Mouse (Mus musculus) adrenal gland, adult 8-10 months (tissue): ENCODE measurements around the gene Aoc3. TPM values are rescaled to one million over a fixed set of nuclear protein-coding genes. Genes with fewer than 3 reads are reported as not detected.
"Not testable (repeated sequence)": the region's sequence is repeated elsewhere in the genome, so short reads cannot be mapped to it uniquely, and the experiment has no call there.

Source experiments
- DNase-seq: peaks from one replicate; pipeline ENCODE4 v3.0.0; 2022
- microRNA-seq, 2 experiments: library from miRNA; unstranded; fragments of <30 nt; microRNA quantifications; one replicate each; pipeline ENCODE4 v1.2.0; 2022
- total RNA-seq, 4 experiments: library from RNA; stranded (reverse); gene quantifications; 2 replicates each; pipeline ENCODE4 v1.2.4; 2022

Aoc3 gene
- total RNA-seq, 4 experiments from 2014 or later, result 22.9 to 107 (median 42.7) TPM

- DNase-seq, result not testable (repeated sequence)
These were observed 47.8 kb downstream of the Aoc3 start for GRCm38 (mm10) chr11:101378196-101378595.

- DNase-seq, result no peak
These were observed 48.5 kb downstream of the Aoc3 start for GRCm38 (mm10) chr11:101378926-101379325.

- no peak for DNase-seq
These were observed 51.4 kb downstream of the Aoc3 start for GRCm38 (mm10) chr11:101381817-101382216.

Small RNA genes lying within 50 kb of the gene (microRNA-seq; reads per million reads assigned to microRNA genes)
- gene Gm25593, result 0 reads per million in 2 experiments

Other genes starting within 250 kb of the Aoc3 start
- 100 to 1,000 TPM in 2 of 4 experiments, 10 to 100 TPM in 2; 70.8 to 104 (median 89.9) TPM for gene Coasy, start 248.0 kb upstream of the Aoc3 start, total RNA-seq
- gene Mlx, start 243.3 kb upstream of the Aoc3 start, total RNA-seq, result 10 to 100 TPM; 38.1 to 69.0 (median 47.6) TPM
- 1 to 10 TPM; 3.6 to 5.9 (median 4.2) TPM for gene Psmc3ip, start 235.2 kb upstream of the Aoc3 start, total RNA-seq
- 10 to 100 TPM; 48.0 to 56.4 (median 50.8) TPM for gene Retreg3, start 210.7 kb upstream of the Aoc3 start, total RNA-seq
- gene Tubg1, start 210.7 kb upstream of the Aoc3 start, total RNA-seq, result 10 to 100 TPM; 34.2 to 43.3 (median 36.8) TPM
- gene Tubg2, start 174.7 kb upstream of the Aoc3 start, total RNA-seq, result 10 to 100 TPM in 2 of 4 experiments, 1 to 10 TPM in 2; 6.1 to 11.1 (median 9.9) TPM
- gene Cntnap1, start 160.1 kb upstream of the Aoc3 start, total RNA-seq, result 1 to 10 TPM; 5.7 to 7.4 (median 6.4) TPM
- gene Plekhh3, start 159.3 kb upstream of the Aoc3 start, total RNA-seq, result 10 to 100 TPM; 26.9 to 44.3 (median 30.4) TPM
- gene Ccr10, start 155.2 kb upstream of the Aoc3 start, total RNA-seq, result under 1 TPM; 0.15 to 0.70 (median 0.36) TPM
- gene Ezh1, start 104.1 kb upstream of the Aoc3 start, total RNA-seq, result 10 to 100 TPM; 39.9 to 59.3 (median 47.7) TPM
- gene Ramp2, start 84.6 kb upstream of the Aoc3 start, total RNA-seq, result 10 to 100 TPM; 26.3 to 56.5 (median 40.7) TPM
- gene Vps25, start 76.9 kb upstream of the Aoc3 start, total RNA-seq, result 100 to 1,000 TPM; 109 to 120 (median 113) TPM
- gene Wnk4, start 70.0 kb upstream of the Aoc3 start, total RNA-seq, result 1 to 10 TPM; 2.8 to 6.7 (median 4.9) TPM
- gene Cntd1, start 51.6 kb upstream of the Aoc3 start, total RNA-seq, result under 1 TPM; 0.40 to 0.62 (median 0.57) TPM
- gene Coa3, start 51.5 kb upstream of the Aoc3 start, total RNA-seq, result 10 to 100 TPM; 67.9 to 76.1 (median 74.4) TPM
- 100 to 1,000 TPM; 161 to 204 (median 178) TPM for gene Becn1, start 28.3 kb upstream of the Aoc3 start, total RNA-seq
- 100 to 1,000 TPM; 120 to 143 (median 125) TPM for gene Psme3, start 14.4 kb upstream of the Aoc3 start, total RNA-seq
- 1 to 10 TPM; 4.9 to 10.0 (median 6.8) TPM for gene Aoc2, start 5.5 kb upstream of the Aoc3 start, total RNA-seq
- gene G6pc, start 37.0 kb downstream of the Aoc3 start, total RNA-seq, result 1 to 10 TPM; 2.7 to 5.1 (median 4.6) TPM
- 10 to 100 TPM; 33.7 to 41.1 (median 37.0) TPM for gene Aarsd1, start 87.0 kb downstream of the Aoc3 start, total RNA-seq
- gene Gm27029, start 94.2 kb downstream of the Aoc3 start, total RNA-seq, result 1 to 10 TPM; 1.7 to 8.4 (median 5.6) TPM
- gene Rundc1, start 94.5 kb downstream of the Aoc3 start, total RNA-seq, result 10 to 100 TPM; 31.4 to 37.4 (median 33.0) TPM
- gene Ptges3l, start 94.7 kb downstream of the Aoc3 start, total RNA-seq, result 1 to 10 TPM; 3.5 to 8.7 (median 6.0) TPM
- 10 to 100 TPM; 48.6 to 99.3 (median 63.5) TPM for gene Rpl27, start 111.7 kb downstream of the Aoc3 start, total RNA-seq
- gene Ifi35, start 117.8 kb downstream of the Aoc3 start, total RNA-seq, result 10 to 100 TPM; 34.4 to 50.3 (median 46.5) TPM
- gene Rnd2, start 134.4 kb downstream of the Aoc3 start, total RNA-seq, result 10 to 100 TPM in 3 of 4 experiments, 1 to 10 TPM in 1; 9.2 to 23.8 (median 16.2) TPM
- gene Vat1, start 135.6 kb downstream of the Aoc3 start, total RNA-seq, result 100 to 1,000 TPM; 135 to 192 (median 171) TPM
- 1 to 10 TPM; 1.0 to 3.0 (median 1.3) TPM for gene Brca1, start 221.3 kb downstream of the Aoc3 start, total RNA-seq
- gene Nbr1, start 221.5 kb downstream of the Aoc3 start, total RNA-seq, result 100 to 1,000 TPM; 127 to 165 (median 149) TPM